Mouse (Mus musculus) ES-E14 (cell line): ENCODE results near the gene Cacna1g.

ENCODE experiments used
- CHD2 ChIP-seq: IDR thresholded peaks from 2 replicates; pipeline ENCODE4 v1.6.1; 2014; ENCODE audit warnings: mild to moderate bottlenecking, low read depth, low read length, inconsistent platforms
- HCFC1 ChIP-seq: IDR thresholded peaks from 2 replicates; pipeline ENCODE4 v1.6.1; 2012; ENCODE audit warnings: low read length, inconsistent platforms, borderline replicate concordance; ENCODE audit not compliant: insufficient read depth
- ZC3H11A ChIP-seq: IDR thresholded peaks from 2 replicates; pipeline ENCODE4 v1.6.1; 2012; ENCODE audit warnings: low read depth, mild to moderate bottlenecking, inconsistent platforms, low read length, borderline replicate concordance

DNA sequence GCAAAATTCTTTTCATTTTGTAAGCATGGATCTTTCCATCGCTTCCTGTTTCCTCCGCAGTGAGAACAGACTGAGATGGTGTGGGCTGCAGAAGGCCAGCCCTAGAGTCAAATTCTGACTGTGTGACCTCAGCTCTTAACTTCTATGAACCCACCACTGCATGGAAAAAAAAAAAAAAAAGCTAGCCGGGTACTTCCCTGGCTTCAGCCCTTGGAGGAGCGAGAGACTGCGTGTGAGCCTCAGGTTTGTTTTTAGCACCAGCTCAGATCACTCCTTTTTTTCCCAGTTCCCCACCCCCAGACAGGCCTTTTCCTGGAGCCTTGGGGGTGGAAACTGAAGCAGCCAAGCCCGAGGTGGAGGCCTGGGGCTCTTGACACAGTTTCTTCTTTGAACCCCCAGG is 68.7 kb downstream of the Cacna1g start:
- TF ChIP-seq ZC3H11A (no peak), CHD2 (no peak), HCFC1 (no peak)
